Mouse (Mus musculus): Measurements from ENCODE around the gene Ankrd34c. TPM values are rescaled to one million over a fixed set of nuclear protein-coding genes. Genes with fewer than 3 reads are reported as not detected.

Ankrd34c gene
- total and polyA plus RNA-seq, 2 experiments from 2014 or later = not detected

DNA sequence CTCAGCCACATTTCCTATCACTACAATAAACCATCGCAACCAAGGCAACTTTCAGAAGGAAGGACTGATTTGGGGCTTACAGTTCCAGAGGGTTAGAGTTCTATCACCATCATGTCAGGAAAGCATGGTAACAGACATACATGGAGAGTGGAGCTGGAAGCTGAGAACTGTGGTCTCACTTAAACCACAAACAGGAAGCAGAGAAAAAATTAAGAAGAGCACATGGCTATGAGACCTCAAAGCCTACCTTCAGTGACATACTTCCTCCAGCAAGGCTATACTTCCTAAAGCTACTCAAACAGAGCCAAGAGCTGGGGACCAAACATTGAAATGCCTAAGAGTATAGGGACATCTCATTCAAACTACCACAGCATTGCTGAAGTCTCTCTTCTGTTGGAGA lies 20.3 kb upstream of the Ankrd34c start:
- Histone ChIP-seq H3K4me1 (ENCODE audit: control insufficient read depth, insufficient read depth) (no peaks in the 10 kb centered on the region), H3K36me3 (replicated peaks; ENCODE audit: control insufficient read depth, insufficient read depth, low read length) (no peaks in the 10 kb centered on the region), H3K27ac (ENCODE audit: low read depth) (no peak overlapping the region), H3K27me3 (ENCODE audit: control insufficient read depth, insufficient read depth, low read length) (no peaks in the 10 kb centered on the region), H3K4me3 (ENCODE audit: low read depth, low read length) (no peak overlapping the region), H3K9ac (replicated peaks; ENCODE audit: low read depth, low read length) (no peak overlapping the region), H3K4me2 (ENCODE audit: low read depth, low read length) (no peak overlapping the region), H3K9me3 (replicated peaks; ENCODE audit: control insufficient read depth, low read length) (no peaks in the 10 kb centered on the region)
- DNase-seq (ENCODE audit: low spot score) (no peak), ATAC-seq (ENCODE audit: insufficient read depth, low read depth) (no peak)
- WGBS = 86% methylated on average over 1 of the region's 1 CpGs
- no peak for TF ChIP-seq EP300 (IDR thresholded peaks at IDR 0.05; ENCODE audit: low read depth)
- no peak for TF ChIP-seq CTCF (IDR thresholded peaks at IDR 0.05; ENCODE audit: low read depth)

DNA sequence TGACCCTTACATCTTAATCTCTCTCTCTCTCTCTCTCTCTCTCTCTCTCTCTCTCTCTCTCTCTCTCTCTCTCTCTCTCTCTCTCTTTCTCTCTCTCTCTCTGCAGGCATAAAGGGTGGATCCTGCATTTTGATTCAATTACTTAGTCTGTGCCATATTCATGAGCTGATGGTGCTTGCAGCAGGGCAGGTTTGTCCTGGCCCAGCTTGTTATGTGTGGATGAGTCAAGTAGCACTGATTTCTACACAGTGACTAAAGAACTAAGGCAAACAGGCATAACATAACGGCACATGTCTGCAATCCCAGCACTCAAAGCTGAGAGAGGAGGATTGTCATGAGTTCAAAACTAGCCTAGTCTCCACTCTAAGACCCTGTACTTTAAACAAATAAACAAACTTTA lies 19.9 kb upstream of the Ankrd34c start:
- Histone ChIP-seq H3K4me3 (ENCODE audit: low read depth, low read length) (no peak overlapping the region), H3K27me3 (ENCODE audit: control insufficient read depth, insufficient read depth, low read length) (no peaks in the 10 kb centered on the region), H3K4me2 (ENCODE audit: low read depth, low read length) (no peak overlapping the region), H3K4me1 (ENCODE audit: control insufficient read depth, insufficient read depth) (no peaks in the 10 kb centered on the region), H3K27ac (ENCODE audit: low read depth) (no peak overlapping the region), H3K9ac (replicated peaks; ENCODE audit: low read depth, low read length) (no peak overlapping the region), H3K36me3 (replicated peaks; ENCODE audit: control insufficient read depth, insufficient read depth, low read length) (no peaks in the 10 kb centered on the region), H3K9me3 (replicated peaks; ENCODE audit: control insufficient read depth, low read length) (no peaks in the 10 kb centered on the region)
- TF ChIP-seq EP300 (IDR thresholded peaks at IDR 0.05; ENCODE audit: low read depth) = no peak
- no peak for TF ChIP-seq CTCF (IDR thresholded peaks at IDR 0.05; ENCODE audit: low read depth)
- no peak for DNase-seq (ENCODE audit: low spot score)
- 90% methylated on average over 1 of the region's 1 CpGs for WGBS
- ATAC-seq (ENCODE audit: insufficient read depth, low read depth) = no peak

DNA sequence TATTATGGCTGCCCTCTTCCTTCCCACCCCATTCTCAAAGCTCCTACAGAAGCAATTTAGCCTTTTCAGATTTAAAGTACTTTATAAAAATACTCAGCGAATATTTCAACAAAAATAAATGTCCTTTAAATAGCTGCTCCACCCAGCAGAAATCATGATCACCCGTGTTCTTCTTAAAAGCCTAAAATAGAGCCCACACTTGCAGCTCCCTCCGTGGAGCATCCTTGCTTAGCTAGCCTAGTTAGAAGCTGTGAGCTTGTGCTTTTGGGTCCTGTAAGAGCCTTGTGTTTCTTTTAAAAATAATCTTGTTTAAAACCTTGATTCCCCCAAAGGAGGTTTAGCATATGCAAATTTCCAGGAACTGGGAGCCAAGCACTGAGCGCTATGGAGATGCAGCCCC lies 19.3 kb upstream of the Ankrd34c start:
- Histone ChIP-seq H3K27me3 (ENCODE audit: control insufficient read depth, insufficient read depth, low read length) (no peaks in the 10 kb centered on the region), H3K4me3 (ENCODE audit: low read depth, low read length) (no peak overlapping the region), H3K4me2 (ENCODE audit: low read depth, low read length) (no peak overlapping the region), H3K9me3 (replicated peaks; ENCODE audit: control insufficient read depth, low read length) (no peaks in the 10 kb centered on the region), H3K27ac (ENCODE audit: low read depth) (no peak overlapping the region), H3K9ac (replicated peaks; ENCODE audit: low read depth, low read length) (no peak overlapping the region), H3K4me1 (ENCODE audit: control insufficient read depth, insufficient read depth) (no peaks in the 10 kb centered on the region), H3K36me3 (replicated peaks; ENCODE audit: control insufficient read depth, insufficient read depth, low read length) (no peaks in the 10 kb centered on the region)
- 27% methylated on average over 4 of the region's 4 CpGs for WGBS
- no peak for TF ChIP-seq EP300 (IDR thresholded peaks at IDR 0.05; ENCODE audit: low read depth)
- no peak for ATAC-seq (ENCODE audit: insufficient read depth, low read depth)
- DNase-seq (ENCODE audit: low spot score) = no peak

DNA sequence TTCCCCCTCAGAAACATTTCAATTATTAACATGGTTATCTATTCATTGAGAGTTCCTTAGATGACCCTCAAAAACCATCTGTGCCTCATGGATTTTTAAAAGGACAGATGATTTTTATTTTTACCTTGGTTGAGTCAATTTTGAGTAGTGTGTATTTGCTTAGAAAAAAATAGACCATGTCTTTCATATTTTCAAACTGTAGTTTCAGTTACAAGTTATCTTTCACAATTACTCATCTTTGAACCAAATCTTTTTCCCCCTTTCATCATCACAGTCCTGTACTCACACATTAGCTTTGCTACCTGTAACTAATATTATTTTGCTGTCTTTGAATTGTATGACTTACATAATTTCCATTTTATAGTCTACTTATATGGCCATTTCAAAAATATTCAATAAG lies 1.8 kb upstream of the Ankrd34c start:
- ATAC-seq (ENCODE audit: insufficient read depth, low read depth) (no peak), DNase-seq (ENCODE audit: low spot score) (no peak)
- TF ChIP-seq EP300 (IDR thresholded peaks at IDR 0.05; ENCODE audit: low read depth) (no peak), CTCF (IDR thresholded peaks at IDR 0.05; ENCODE audit: low read depth) (no peak)
- no peaks in the 10 kb centered on the region for H3K9me3 ChIP-seq (replicated peaks; ENCODE audit: control insufficient read depth, low read length)
- H3K4me3 ChIP-seq (ENCODE audit: low read depth, low read length) = no peak overlapping the region
- no peak overlapping the region for H3K27ac ChIP-seq (ENCODE audit: low read depth)
- no peaks in the 10 kb centered on the region for H3K36me3 ChIP-seq (replicated peaks; ENCODE audit: control insufficient read depth, insufficient read depth, low read length)
- H3K4me1 ChIP-seq (ENCODE audit: control insufficient read depth, insufficient read depth) = no peaks in the 10 kb centered on the region
- H3K9ac ChIP-seq (replicated peaks; ENCODE audit: low read depth, low read length) = no peak overlapping the region
- H3K27me3 ChIP-seq (ENCODE audit: control insufficient read depth, insufficient read depth, low read length) = peaks cover 12% of the 10 kb centered on the region
- no peak overlapping the region for H3K4me2 ChIP-seq (ENCODE audit: low read depth, low read length)

DNA sequence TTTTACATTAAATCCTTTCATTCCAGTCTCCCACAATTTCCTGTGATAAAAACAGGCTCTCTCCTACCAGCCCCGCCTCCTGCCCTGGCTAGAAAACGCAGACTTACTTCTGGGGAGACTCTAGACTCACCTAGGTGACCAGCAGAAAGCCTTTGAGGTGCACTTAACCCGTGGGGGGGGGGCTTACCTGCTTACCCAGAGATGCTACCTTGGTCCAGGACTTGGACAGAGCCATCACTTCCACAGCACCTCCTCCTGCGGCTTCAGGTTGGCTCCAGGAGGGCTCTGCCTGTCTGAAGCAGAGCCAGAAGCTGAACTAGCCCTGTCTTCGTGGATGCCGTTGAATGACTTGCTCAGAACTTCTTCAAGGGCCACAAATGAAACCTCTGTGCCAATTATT lies 387 bp downstream of the Ankrd34c start:
- no peaks in the 10 kb centered on the region for H3K4me1 ChIP-seq (ENCODE audit: control insufficient read depth, insufficient read depth)
- no peak overlapping the region for H3K27ac ChIP-seq (ENCODE audit: low read depth)
- peaks cover 12% of the 10 kb centered on the region for H3K27me3 ChIP-seq (ENCODE audit: control insufficient read depth, insufficient read depth, low read length)
- ATAC-seq (ENCODE audit: insufficient read depth, low read depth) (no peak), DNase-seq (ENCODE audit: low spot score) (no peak)
- no peak for TF ChIP-seq CTCF (IDR thresholded peaks at IDR 0.05; ENCODE audit: low read depth)
- no peak for TF ChIP-seq EP300 (IDR thresholded peaks at IDR 0.05; ENCODE audit: low read depth)
- no peak overlapping the region for H3K4me2 ChIP-seq (ENCODE audit: low read depth, low read length)
- H3K36me3 ChIP-seq (replicated peaks; ENCODE audit: control insufficient read depth, insufficient read depth, low read length) = no peaks in the 10 kb centered on the region
- no peaks in the 10 kb centered on the region for H3K9me3 ChIP-seq (replicated peaks; ENCODE audit: control insufficient read depth, low read length)
- WGBS = 6% methylated on average over 6 of the region's 6 CpGs
- H3K4me3 ChIP-seq (ENCODE audit: low read depth, low read length) = no peak overlapping the region
- no peak overlapping the region for H3K9ac ChIP-seq (replicated peaks; ENCODE audit: low read depth, low read length)

DNA sequence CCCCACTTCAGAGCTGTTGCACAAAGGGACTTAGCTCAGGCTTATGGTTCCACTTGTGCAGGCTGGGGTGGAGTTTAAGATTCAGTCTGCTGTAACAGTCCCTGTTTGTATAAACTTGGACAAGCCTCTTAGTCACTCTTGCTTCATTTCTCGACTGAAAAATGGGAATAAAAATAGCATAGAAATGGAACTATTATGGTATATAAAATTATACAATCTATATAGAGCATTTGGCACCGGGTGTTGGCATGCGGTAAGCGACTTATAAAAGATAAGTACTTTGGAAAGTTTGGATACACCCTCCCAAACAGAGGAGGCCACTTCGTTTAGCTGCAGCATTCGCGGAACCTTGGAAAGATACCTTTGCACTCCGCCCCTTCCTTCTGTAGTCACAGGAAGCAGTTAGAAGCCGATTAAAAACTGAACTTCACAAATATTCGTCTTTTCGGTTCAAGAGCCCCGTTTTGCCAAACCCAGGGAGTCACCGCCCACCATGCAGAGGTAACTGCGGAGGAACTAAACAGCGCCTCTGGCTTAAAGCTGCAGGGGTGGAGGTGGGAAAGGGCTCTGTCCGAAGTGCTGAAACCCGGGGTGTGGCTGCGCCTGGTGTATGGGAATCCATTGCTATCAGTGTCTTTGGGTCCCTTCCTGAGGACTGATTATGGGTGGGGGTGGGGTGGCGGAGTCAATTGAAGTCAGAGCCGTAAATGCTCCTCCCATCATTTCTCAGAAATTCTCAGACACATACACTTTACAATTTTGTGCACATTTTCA lies 1.2 kb downstream of the Ankrd34c start:
- no peak overlapping the region for H3K9ac ChIP-seq (replicated peaks; ENCODE audit: low read depth, low read length)
- TF ChIP-seq CTCF (IDR thresholded peaks at IDR 0.05; ENCODE audit: low read depth) (peak; percentile 23; the same call in 1 of the 2 replicates), EP300 (IDR thresholded peaks at IDR 0.05; ENCODE audit: low read depth) (no peak)
- no peaks in the 10 kb centered on the region for H3K4me1 ChIP-seq (ENCODE audit: control insufficient read depth, insufficient read depth)
- no peaks in the 10 kb centered on the region for H3K36me3 ChIP-seq (replicated peaks; ENCODE audit: control insufficient read depth, insufficient read depth, low read length)
- peaks cover 12% of the 10 kb centered on the region for H3K27me3 ChIP-seq (ENCODE audit: control insufficient read depth, insufficient read depth, low read length)
- DNase-seq (ENCODE audit: low spot score) (peak; percentile 20), ATAC-seq (ENCODE audit: insufficient read depth, low read depth) (no peak)
- no peak overlapping the region for H3K27ac ChIP-seq (ENCODE audit: low read depth)
- whole genome bisulfite sequencing = 7% methylated on average over 20 of the region's 20 CpGs
- H3K9me3 ChIP-seq (replicated peaks; ENCODE audit: control insufficient read depth, low read length) = no peaks in the 10 kb centered on the region
- H3K4me2 ChIP-seq (ENCODE audit: low read depth, low read length) = no peak overlapping the region
- no peak overlapping the region for H3K4me3 ChIP-seq (ENCODE audit: low read depth, low read length)
